9 mouse cellular contexts compared by ENCODE assay signal in the genomic region with DNA sequence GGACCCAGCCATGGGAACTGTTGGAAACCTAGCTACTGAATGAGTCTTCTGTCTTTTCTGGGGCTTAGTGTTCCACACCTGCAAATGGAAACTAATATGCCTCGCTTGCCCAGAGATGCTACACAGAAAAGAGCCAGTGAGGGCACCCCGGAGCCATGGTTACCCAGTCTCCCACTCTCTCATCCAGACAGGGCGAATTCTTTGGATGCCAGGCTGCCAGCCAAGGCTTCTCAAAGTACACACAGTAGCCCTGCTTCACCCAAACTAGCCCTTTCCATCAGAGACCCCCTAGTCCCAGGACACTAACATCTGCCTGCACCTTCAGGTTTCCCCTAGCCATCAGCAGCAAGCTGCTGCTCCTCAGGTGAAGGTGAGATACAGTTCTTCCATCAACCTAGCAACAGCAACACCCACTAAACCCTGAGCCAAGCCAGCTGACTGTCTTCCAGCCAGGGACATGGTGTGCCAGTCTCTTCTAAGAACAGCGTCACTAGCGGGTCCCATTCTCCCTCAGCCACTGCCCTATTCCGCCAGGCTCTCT. TPM values are rescaled to one million over a fixed set of nuclear protein-coding genes. Genes with fewer than 3 reads are reported as not detected.
DNase-seq lines count a peak whose midpoint lies in the region; ATAC-seq and TF ChIP-seq lines count a peak whose summit lies in the region.
"Had no signal": no experiment of that assay in that cellular context is flagged by ENCODE, and none has a peak within 500 bp of the region (broad histone marks: within the 10 kb centered on the region; RNA-seq: fewer than 3 reads in every experiment).

No protein-coding gene starts in this region.

- peak overlapping the region; percentile 3; the same call in 1 of the 2 replicates for H3K27ac ChIP-seq in intestine, postnatal 0 days (ENCODE audit: low read depth, low read length)
- no peak overlapping the region for H3K27ac ChIP-seq in intestine, embryonic 16.5 days (ENCODE audit: low read length)
- peak overlapping the region; percentile 39 for H3K27ac ChIP-seq in neural tube, embryonic 14.5 days (ENCODE audit: low read depth, low read length)
- no peak overlapping the region for H3K27ac ChIP-seq in liver, embryonic 11.5 days (ENCODE audit: low read depth, low read length)

- no peak for ATAC-seq in intestine, postnatal 0 days
- no peak for ATAC-seq in intestine, embryonic 16.5 days
- no peak for ATAC-seq in neural tube, embryonic 14.5 days (ENCODE audit: low read depth)
- no peak for ATAC-seq in granulocyte monocyte progenitor cell, adult 5-6 weeks (replicated peaks; ENCODE audit: poor library complexity, severe bottlenecking)
- ATAC-seq in liver, embryonic 11.5 days (replicated peaks; ENCODE audit: low FRiP score): no peak

- H3K4me2 ChIP-seq in intestine, postnatal 0 days (replicated peaks; ENCODE audit: low read depth): peak overlapping the region; percentile 92
- no peak overlapping the region for H3K4me2 ChIP-seq in intestine, embryonic 16.5 days (ENCODE audit: low read depth, low read length)
- 0 out of 2 replicates have a peak overlapping the region, but pooled peaks have one; percentile 6 for H3K4me2 ChIP-seq in neural tube, embryonic 14.5 days (ENCODE audit: low read depth, low read length)
- H3K4me2 ChIP-seq in liver, embryonic 11.5 days: no peak overlapping the region

- H3K36me3 ChIP-seq in intestine, postnatal 0 days (ENCODE audit: control insufficient read depth, insufficient read depth): no peaks in the 10 kb centered on the region; the same call in 1 of the 2 replicates
- H3K36me3 ChIP-seq in intestine, embryonic 16.5 days (ENCODE audit: control insufficient read depth, insufficient read depth, low read length): no peaks in the 10 kb centered on the region
- no peaks in the 10 kb centered on the region for H3K36me3 ChIP-seq in neural tube, embryonic 14.5 days (ENCODE audit: control insufficient read depth, insufficient read depth, low read length)
- H3K36me3 ChIP-seq in liver, embryonic 11.5 days (ENCODE audit: control insufficient read depth, insufficient read depth, low read length): no peaks in the 10 kb centered on the region

- peak; percentile 22 to 47 for DNase-seq in frontal cortex, adult 2 months (ENCODE audit: extremely low spot score in 1 of 2, low spot score in 1 of 2)
- peak; percentile 70 to 73 for DNase-seq in layer of hippocampus, postnatal 10 days (ENCODE audit: low spot score in 2 of 2)
- no peak for DNase-seq in urinary bladder, postnatal 10 days (ENCODE audit: low spot score)
- no peak for DNase-seq in liver, embryonic 11.5 days (ENCODE audit: low spot score)

- peaks cover 23% of the 10 kb centered on the region; the same call in 1 of the 2 replicates for H3K4me1 ChIP-seq in intestine, postnatal 0 days (replicated peaks; ENCODE audit: control insufficient read depth, insufficient read depth, low read length)
- peaks cover 28% of the 10 kb centered on the region for H3K4me1 ChIP-seq in intestine, embryonic 16.5 days (ENCODE audit: control insufficient read depth, insufficient read depth, low read length)
- H3K4me1 ChIP-seq in neural tube, embryonic 14.5 days (ENCODE audit: control insufficient read depth, insufficient read depth, low read length): peaks cover 19% of the 10 kb centered on the region; the same call in 1 of the 2 replicates
- peaks cover 24% of the 10 kb centered on the region for H3K4me1 ChIP-seq in liver, embryonic 11.5 days (replicated peaks; ENCODE audit: control insufficient read depth, insufficient read depth, low read length)

- 89% methylated on average over 6 of the region's 6 CpGs for WGBS in intestine, postnatal 0 days
- 81% methylated on average over 6 of the region's 6 CpGs for WGBS in intestine, embryonic 16.5 days
- 78% methylated on average over 6 of the region's 6 CpGs for WGBS in neural tube, embryonic 14.5 days
- WGBS in liver, embryonic 11.5 days: 80% methylated on average over 6 of the region's 6 CpGs

- H3K9ac ChIP-seq in intestine, postnatal 0 days (ENCODE audit: low read depth, low read length): no peak overlapping the region
- H3K9ac ChIP-seq in intestine, embryonic 16.5 days (ENCODE audit: low read depth, low read length): no peak overlapping the region
- H3K9ac ChIP-seq in neural tube, embryonic 14.5 days (replicated peaks; ENCODE audit: low read depth, low read length): no peak overlapping the region
- H3K9ac ChIP-seq in liver, embryonic 11.5 days (ENCODE audit: low read depth, low read length): no peak overlapping the region

- H3K27me3 ChIP-seq in intestine, postnatal 0 days (replicated peaks; ENCODE audit: control insufficient read depth, insufficient read depth, low read length): no peaks in the 10 kb centered on the region
- no peaks in the 10 kb centered on the region; the same call in 1 of the 2 replicates for H3K27me3 ChIP-seq in intestine, embryonic 16.5 days (replicated peaks; ENCODE audit: control insufficient read depth, insufficient read depth, low read length)
- no peaks in the 10 kb centered on the region for H3K27me3 ChIP-seq in neural tube, embryonic 14.5 days (ENCODE audit: control insufficient read depth, insufficient read depth, low read length)
- peaks cover 50% of the 10 kb centered on the region for H3K27me3 ChIP-seq in liver, embryonic 11.5 days (replicated peaks; ENCODE audit: control insufficient read depth, insufficient read depth, low read length)

- H3K4me3 ChIP-seq in intestine, postnatal 0 days (ENCODE audit: low read depth, low read length): peak overlapping the region; percentile 62; the same call in 1 of the 2 replicates
- no peak overlapping the region for H3K4me3 ChIP-seq in intestine, embryonic 16.5 days (ENCODE audit: low read length)
- H3K4me3 ChIP-seq in neural tube, embryonic 14.5 days (ENCODE audit: low read depth, low read length): no peak overlapping the region
- no peak overlapping the region for H3K4me3 ChIP-seq in liver, embryonic 11.5 days (ENCODE audit: low read depth, low read length)

- no peak for TF ChIP-seq CTCF in intestine, postnatal 0 days (IDR thresholded peaks at IDR 0.05; ENCODE audit: low read depth)

- H3K9me3 ChIP-seq in intestine, postnatal 0 days (ENCODE audit: control insufficient read depth): no peaks in the 10 kb centered on the region
- H3K9me3 ChIP-seq in intestine, embryonic 16.5 days (ENCODE audit: control insufficient read depth, low read length): no peaks in the 10 kb centered on the region
- H3K9me3 ChIP-seq in neural tube, embryonic 14.5 days (ENCODE audit: control insufficient read depth, low read length): no peaks in the 10 kb centered on the region
- no peaks in the 10 kb centered on the region for H3K9me3 ChIP-seq in liver, embryonic 11.5 days (ENCODE audit: control insufficient read depth, low read length)

RNA-seq across cellular contexts. Expression of a gene that starts 2.4 kb away (rescaled TPM):
- 189 and 247 TPM in 2 replicates for polyA plus RNA-seq in intestine, postnatal 0 days (2015; fragmentation: Nextera tagmentation; extraction: Ambion mirVana)
- polyA plus RNA-seq in intestine, embryonic 16.5 days (2015; fragmentation: Nextera tagmentation; extraction: Ambion mirVana): 3.3 and 4.0 TPM in 2 replicates
- polyA plus RNA-seq in frontal cortex, adult 2 months (2012; rRNA removed): 40.7 and 40.8 TPM in 2 replicates
- total RNA-seq in layer of hippocampus, postnatal 10 days (2021): 10 to 100 TPM; 64.0 to 68.9 TPM
- polyA plus RNA-seq in neural tube, embryonic 14.5 days (2014; fragmentation: Nextera tagmentation; extraction: Ambion mirVana): 25.5 and 27.8 TPM in 2 replicates
- not detected in 2 replicates for total RNA-seq in granulocyte monocyte progenitor cell, adult 5-6 weeks (2014; fragmentation: Nextera tagmentation)
- 1.5 TPM in 1 of 2 replicates, not detected in the other for total RNA-seq in granulocyte monocyte progenitor cell, adult 5-6 weeks (2017)
- 0.64 and 0.68 TPM in 2 replicates for polyA plus RNA-seq in liver, embryonic 11.5 days (2014; fragmentation: Nextera tagmentation; extraction: Ambion mirVana)

RNA-seq across cellular contexts. Expression of a gene that starts 36.9 kb away (rescaled TPM):
- polyA plus RNA-seq in intestine, postnatal 0 days (2015; fragmentation: Nextera tagmentation; extraction: Ambion mirVana): 2.5 and 2.9 TPM in 2 replicates
- polyA plus RNA-seq in intestine, embryonic 16.5 days (2015; fragmentation: Nextera tagmentation; extraction: Ambion mirVana): 5.1 and 5.3 TPM in 2 replicates
- polyA plus RNA-seq in frontal cortex, adult 2 months (2012; rRNA removed): 10.0 and 12.0 TPM in 2 replicates
- 10 to 100 TPM; 53.5 to 59.1 TPM for total RNA-seq in layer of hippocampus, postnatal 10 days (2021)
- 60.9 and 70.8 TPM in 2 replicates for polyA plus RNA-seq in neural tube, embryonic 14.5 days (2014; fragmentation: Nextera tagmentation; extraction: Ambion mirVana)
- total RNA-seq in granulocyte monocyte progenitor cell, adult 5-6 weeks (2014; fragmentation: Nextera tagmentation): 1.5 and 4.4 TPM in 2 replicates
- total RNA-seq in granulocyte monocyte progenitor cell, adult 5-6 weeks (2017): 0.21 and 0.78 TPM in 2 replicates
- polyA plus RNA-seq in liver, embryonic 11.5 days (2014; fragmentation: Nextera tagmentation; extraction: Ambion mirVana): 3.1 and 4.0 TPM in 2 replicates
- total RNA-seq: MEL had no signal

RNA-seq across cellular contexts. Expression of a gene that starts 57.8 kb away (rescaled TPM):
- polyA plus RNA-seq in intestine, postnatal 0 days (2015; fragmentation: Nextera tagmentation; extraction: Ambion mirVana): 5.6 and 5.8 TPM in 2 replicates
- 12.7 and 16.0 TPM in 2 replicates for polyA plus RNA-seq in intestine, embryonic 16.5 days (2015; fragmentation: Nextera tagmentation; extraction: Ambion mirVana)
- 17.7 and 18.2 TPM in 2 replicates for polyA plus RNA-seq in frontal cortex, adult 2 months (2012; rRNA removed)
- 10 to 100 TPM; 24.5 to 29.2 TPM for total RNA-seq in layer of hippocampus, postnatal 10 days (2021)
- 25.2 and 27.8 TPM in 2 replicates for polyA plus RNA-seq in neural tube, embryonic 14.5 days (2014; fragmentation: Nextera tagmentation; extraction: Ambion mirVana)
- total RNA-seq in granulocyte monocyte progenitor cell, adult 5-6 weeks (2014; fragmentation: Nextera tagmentation): 10.8 and 21.5 TPM in 2 replicates
- 20.4 and 20.7 TPM in 2 replicates for total RNA-seq in granulocyte monocyte progenitor cell, adult 5-6 weeks (2017)
- polyA plus RNA-seq in liver, embryonic 11.5 days (2014; fragmentation: Nextera tagmentation; extraction: Ambion mirVana): 17.2 and 17.5 TPM in 2 replicates

Comparison
In these comparisons a context has a peak if more than half of its experiments do, and no peak if none do; other contexts are left out.
1. H3K27ac ChIP-seq: peak in intestine, postnatal 0 days (single experiment) and neural tube, embryonic 14.5 days (single experiment); none in intestine, embryonic 16.5 days (single experiment) and liver, embryonic 11.5 days (single experiment).
2. H3K4me2 ChIP-seq: peak in intestine, postnatal 0 days (single experiment) and neural tube, embryonic 14.5 days (single experiment); none in intestine, embryonic 16.5 days (single experiment) and liver, embryonic 11.5 days (single experiment).
3. DNase-seq: peak in frontal cortex, adult 2 months (2 of 2) and layer of hippocampus, postnatal 10 days (2 of 2); none in urinary bladder, postnatal 10 days (single experiment) and liver, embryonic 11.5 days (single experiment).